Mouse (Mus musculus) skeletal muscle tissue, adult 2 months (tissue): ENCODE data around the gene G430095P16Rik.

ENCODE experiments used
- DNase-seq: peaks from one replicate; pipeline ENCODE4 v3.0.0-alpha.2; 2012; ENCODE audit warnings: low read depth, low spot score

Gene G430095P16Rik

GRCm38 (mm10) chr8:84770100-84770953, 47.5 kb downstream of the G430095P16Rik start:
- DNase-seq: no peak

- DNase-seq: no peak
Observed at GRCm38 (mm10) chr8:84771000-84771687, 48.3 kb downstream of the G430095P16Rik start.

- no peak for DNase-seq
Observed at GRCm38 (mm10) chr8:84771941-84772378, 49.2 kb downstream of the G430095P16Rik start.

- no peak for DNase-seq
Observed at GRCm38 (mm10) chr8:84772628-84773027, 49.8 kb downstream of the G430095P16Rik start.

GRCm38 (mm10) chr8:84773304-84773703, 50.5 kb downstream of the G430095P16Rik start:
- peak; percentile 50 for DNase-seq

- DNase-seq: peak; percentile 90
Observed at GRCm38 (mm10) chr8:84773833-84774232, 51.0 kb downstream of the G430095P16Rik start.

- DNase-seq: peak; percentile 85
Observed at GRCm38 (mm10) chr8:84774473-84774911, 51.7 kb downstream of the G430095P16Rik start.

GRCm38 (mm10) chr8:84775105-84775591, 52.3 kb downstream of the G430095P16Rik start:
- DNase-seq: peak; percentile 70

- DNase-seq: no peak
Observed at GRCm38 (mm10) chr8:84775621-84776113, 52.9 kb downstream of the G430095P16Rik start.
